Mouse (Mus musculus): Measurements from ENCODE around the gene Gulp1.

Gulp1 gene

GRCm38 (mm10) chr1:44551461-44552370, at the start of gene Gulp1:
Gene Gulp1, plus strand, starts transcription at chr1:44551511.
- DNase-seq (ENCODE audit: low read depth, low spot score): peak; percentile 78

DNA sequence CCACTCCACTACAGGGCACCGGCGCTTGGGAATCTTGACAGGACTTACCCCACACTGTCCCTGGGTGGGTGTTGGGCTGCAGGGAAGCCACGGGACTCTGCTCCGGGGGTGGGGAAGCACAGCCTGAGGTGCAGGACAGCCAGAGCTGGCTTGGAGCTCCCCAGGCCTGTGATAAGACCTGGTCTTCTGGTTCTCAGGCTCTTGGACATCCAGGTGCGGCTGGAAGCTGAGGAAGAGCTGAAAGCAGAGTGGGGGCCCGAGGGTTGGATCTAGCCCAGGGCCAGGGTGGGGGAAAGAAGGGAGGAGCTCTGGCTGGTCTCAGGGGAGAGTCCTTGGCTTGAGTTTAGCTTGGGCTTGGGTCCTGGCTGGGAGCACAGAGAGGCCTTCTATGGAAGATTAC, 1.1 kb upstream of the Gulp1 start:
- no peak for DNase-seq (ENCODE audit: low read depth, low spot score)

DNA sequence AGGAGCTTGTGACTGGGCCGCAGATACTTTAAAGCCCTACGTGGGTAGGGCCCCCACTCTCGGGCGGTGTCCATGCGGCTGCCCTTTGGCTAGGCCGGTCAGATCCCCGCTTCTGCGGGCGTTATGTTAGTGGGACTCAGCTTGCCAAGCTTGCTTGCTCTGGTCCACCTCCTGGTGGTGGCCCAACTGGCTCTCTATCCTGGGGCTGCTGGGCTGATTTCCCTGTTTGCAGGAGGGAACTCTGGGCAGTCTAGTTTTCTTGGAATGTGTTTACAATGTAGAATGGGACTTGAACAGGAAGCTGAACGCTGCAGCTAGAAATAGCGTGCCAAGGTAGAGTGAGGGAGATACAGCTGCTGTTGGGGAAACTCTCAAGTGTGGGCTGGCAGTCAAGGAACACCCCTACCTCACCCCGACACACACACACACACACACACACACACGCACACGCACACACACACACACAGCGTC, 1.1 kb downstream of the Gulp1 start:
- DNase-seq (ENCODE audit: low read depth, low spot score): peak; percentile 17

DNA sequence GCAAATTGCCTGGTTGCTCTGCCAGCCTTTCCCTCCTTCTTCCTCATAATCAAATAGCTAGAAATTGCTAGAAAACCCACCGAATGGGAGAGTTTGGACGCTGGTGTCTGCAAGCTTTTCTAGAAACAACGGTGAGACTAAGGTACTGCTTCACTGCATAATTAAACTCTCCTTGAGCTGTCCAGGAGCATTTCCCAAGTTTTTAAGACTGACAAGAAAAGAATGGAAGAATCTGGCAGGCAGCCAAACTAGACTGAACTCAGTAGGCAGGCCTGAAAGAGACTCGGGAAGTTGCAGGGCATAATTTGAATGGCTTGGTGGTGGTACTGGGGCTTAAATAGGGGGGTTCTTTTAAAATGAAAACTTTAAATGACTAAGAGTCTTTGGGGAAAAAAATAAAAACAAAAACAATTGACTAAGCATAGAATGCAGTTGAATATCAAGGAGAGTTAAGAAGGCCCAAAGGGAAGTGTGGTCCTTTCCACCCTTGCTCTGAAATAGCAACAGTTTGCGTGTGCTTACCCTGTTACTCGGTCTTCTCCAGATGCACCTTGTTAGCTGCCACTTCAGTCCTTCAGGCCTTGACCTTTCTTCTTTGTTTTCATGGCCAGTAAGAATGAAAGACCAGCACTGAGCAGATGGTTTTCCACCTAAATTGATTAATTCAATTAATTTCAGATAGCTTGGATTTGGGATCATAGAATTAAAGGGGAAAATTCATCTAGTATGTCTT, 2.0 kb downstream of the Gulp1 start:
- DNase-seq (ENCODE audit: low read depth, low spot score): no peak

DNA sequence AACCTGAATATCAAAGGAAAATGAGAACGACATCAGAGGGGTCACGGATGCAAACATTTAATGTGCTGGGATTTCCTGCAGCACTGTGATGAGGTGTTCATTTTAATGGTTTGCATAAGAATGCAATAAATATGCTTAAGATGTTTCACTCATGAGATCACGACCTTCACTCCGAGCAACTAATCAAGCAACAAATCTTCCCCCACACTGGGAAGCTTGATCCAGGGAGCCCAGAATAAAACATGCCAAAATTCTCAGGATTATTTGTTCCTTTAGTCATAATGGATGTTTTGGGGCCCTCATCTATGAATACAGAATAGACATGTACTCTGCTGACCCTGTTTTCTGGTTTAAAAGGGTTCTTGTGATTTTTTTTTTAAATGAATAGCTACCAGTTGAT, 16.1 kb downstream of the Gulp1 start:
- no peak for DNase-seq (ENCODE audit: low read depth, low spot score)

GRCm38 (mm10) chr1:44568296-44568695, 17.0 kb downstream of the Gulp1 start:
- peak; percentile 68 for DNase-seq (ENCODE audit: low read depth, low spot score)

GRCm38 (mm10) chr1:44576001-44576400, 24.7 kb downstream of the Gulp1 start:
- no peak for DNase-seq (ENCODE audit: low read depth, low spot score)

DNA sequence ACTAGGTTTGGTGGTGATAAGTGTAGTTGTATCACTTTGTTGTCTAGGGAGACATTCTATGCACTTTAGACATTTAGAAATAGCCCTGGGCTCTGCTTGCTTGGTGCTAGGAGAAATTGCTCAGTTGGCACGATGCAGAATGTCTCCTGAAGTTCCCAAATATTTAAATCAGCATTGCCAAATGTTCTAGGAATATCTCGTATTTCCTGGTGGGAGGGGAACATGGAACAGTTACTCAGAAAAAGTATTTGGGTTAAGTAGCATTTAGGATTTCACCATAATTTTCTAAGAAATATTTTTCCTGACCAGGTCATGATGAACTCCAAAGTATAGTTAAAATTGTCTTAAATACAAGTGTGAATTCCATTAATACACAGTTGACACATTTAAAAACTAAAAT, 25.3 kb downstream of the Gulp1 start:
- DNase-seq (ENCODE audit: low read depth, low spot score): no peak

DNA sequence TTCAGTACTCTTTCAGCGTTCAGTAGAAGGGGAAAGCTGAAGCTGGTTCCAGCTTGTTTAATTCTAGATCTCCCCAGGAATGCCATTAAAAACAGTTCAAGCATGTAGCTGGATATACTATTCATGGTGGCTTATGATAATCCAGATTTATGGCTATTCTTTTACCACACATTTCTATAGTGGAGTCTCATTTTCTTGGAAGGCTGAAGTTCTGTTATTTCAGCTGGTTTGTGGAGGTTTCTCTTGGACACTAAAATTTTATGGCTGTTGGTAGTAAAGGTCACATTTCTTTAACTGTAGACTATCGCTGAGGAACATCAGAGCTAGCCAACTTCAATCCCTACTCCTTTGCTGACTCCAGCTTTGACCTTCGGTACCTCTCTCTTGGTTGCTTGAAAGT, 29.1 kb downstream of the Gulp1 start:
- no peak for DNase-seq (ENCODE audit: low read depth, low spot score)

- no peak for DNase-seq (ENCODE audit: low read depth, low spot score)
These were observed 33.6 kb downstream of the Gulp1 start for GRCm38 (mm10) chr1:44584886-44585385.

DNA sequence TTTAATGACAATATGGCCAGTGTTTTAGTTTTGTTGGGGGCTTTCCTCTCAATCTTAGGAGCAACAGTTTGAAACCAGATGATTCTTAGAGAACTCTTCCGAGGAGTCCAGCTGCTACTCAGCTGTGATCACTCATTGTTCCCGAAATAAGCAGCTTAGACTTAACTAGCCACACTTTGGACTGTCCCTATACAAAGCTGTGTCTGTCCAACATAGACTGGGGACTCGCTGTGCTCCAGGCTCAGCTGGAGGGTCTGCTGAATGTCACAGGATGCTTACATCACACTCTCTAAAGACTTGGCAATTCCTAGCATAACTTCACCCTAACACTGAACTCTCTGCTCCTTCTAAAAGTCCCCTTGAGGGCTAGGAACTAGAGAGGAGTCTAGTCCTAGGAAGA, 40.4 kb downstream of the Gulp1 start:
- no peak for DNase-seq (ENCODE audit: low read depth, low spot score)

DNA sequence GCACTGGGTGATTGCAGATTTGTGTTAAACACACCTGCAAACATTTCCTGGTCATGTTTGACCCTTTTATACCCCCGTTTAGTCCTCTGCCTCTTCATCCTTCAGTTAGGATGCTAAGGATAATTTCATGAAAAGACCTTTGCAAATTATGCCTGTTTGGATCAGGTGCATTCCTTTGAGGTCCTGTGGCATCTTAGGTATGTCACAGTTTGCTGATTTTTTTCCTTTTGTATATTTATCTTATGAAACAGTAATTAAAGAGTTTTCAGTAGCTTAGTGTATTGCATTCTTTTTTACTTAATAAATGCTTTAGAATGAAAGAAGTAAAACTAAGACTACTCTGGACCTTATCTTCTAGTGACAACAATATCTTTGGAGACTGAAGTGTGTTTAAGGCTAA, 41.8 kb downstream of the Gulp1 start:
- DNase-seq (ENCODE audit: low read depth, low spot score): no peak

DNA sequence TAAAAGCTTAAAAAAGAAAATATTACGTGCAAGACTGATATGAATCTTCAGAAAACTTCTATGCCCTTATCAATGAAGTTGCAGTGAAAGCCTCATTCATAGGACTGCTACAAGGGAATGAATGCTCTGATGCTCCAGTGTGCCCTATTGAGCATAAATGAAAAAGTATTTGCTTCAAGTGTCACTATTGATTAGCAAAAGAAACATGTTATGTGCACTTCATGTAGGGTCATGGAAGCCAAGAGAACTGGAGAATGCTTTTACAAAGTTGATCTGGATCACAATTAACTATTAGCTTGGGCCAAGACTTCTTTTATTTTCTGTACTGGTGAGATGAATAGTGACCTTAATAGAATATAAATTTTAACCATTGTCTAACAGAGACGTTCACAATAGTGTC, 47.0 kb downstream of the Gulp1 start:
- DNase-seq (ENCODE audit: low read depth, low spot score): no peak

- peak; percentile 90 for DNase-seq (ENCODE audit: low read depth, low spot score)
These were observed 62.2 kb downstream of the Gulp1 start for GRCm38 (mm10) chr1:44613294-44614041.

GRCm38 (mm10) chr1:44618751-44619150, 67.4 kb downstream of the Gulp1 start:
- DNase-seq (ENCODE audit: low read depth, low spot score): no peak

DNA sequence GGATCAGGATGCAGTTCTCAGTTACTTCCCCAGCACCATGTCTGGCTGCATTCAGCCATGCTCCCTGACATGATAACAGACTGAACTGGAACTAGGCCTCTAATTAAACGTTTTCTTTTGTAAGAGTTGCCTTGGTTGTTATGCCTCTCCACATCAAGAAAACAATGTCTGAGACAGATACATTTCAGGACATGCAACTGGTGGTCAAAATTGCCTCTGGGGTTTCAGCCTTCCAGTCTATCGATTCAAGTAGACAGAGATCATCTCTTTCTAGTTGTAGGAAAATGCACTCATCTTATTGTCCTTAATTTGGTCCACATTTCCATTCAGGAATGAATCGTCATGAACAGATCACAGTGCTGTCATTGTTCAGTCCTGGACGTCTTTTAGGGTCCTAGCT, 83.2 kb downstream of the Gulp1 start:
- DNase-seq (ENCODE audit: low read depth, low spot score): no peak

DNA sequence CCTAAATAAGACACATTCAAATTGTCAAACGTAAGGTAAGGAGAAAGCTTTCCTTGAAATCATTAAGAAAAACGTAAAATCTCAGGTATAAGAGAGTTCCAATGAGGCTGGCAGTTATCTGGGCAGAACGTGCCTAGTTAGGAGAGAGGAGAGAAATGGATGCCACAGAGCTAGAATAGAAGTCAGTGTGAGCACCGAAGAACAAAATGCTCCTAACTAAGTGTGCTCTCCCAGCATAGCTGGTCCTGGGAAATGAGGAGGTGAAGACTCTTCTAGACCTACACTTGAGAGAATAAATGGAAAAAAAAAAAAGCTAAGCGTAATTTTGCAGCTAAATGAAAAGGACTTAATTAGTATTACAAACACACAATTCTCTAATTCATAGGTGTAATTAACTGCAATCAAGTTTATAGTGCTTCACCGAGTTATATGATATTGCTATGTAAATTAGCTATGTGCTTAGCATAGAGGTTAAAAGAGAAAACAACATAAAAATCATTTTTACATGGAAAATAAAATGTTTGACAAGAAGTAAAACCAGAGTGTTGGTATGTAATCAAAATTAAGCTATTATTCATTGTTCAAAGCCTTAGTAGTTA, 94.5 kb downstream of the Gulp1 start:
- no peak for DNase-seq (ENCODE audit: low read depth, low spot score)

DNA sequence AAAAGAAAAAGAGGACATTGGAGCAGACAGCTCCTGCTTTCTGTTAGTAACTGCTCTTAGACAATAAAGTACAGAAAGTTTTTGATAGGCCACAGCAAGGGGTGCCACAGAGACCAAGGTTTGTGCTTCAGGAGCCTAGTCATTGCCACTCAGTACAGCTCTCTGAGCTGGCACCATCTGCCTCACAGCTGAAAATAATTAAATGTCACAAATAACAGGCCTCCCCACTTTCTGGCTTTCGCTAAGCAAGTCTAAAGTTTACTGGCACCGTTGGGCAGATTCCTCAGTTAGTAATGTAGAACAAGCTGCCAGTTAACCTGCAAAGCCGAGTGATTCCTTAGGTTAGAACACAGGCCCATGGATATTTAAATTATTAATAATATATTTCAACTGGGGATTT, 127.7 kb downstream of the Gulp1 start:
- no peak for DNase-seq (ENCODE audit: low read depth, low spot score)

DNA sequence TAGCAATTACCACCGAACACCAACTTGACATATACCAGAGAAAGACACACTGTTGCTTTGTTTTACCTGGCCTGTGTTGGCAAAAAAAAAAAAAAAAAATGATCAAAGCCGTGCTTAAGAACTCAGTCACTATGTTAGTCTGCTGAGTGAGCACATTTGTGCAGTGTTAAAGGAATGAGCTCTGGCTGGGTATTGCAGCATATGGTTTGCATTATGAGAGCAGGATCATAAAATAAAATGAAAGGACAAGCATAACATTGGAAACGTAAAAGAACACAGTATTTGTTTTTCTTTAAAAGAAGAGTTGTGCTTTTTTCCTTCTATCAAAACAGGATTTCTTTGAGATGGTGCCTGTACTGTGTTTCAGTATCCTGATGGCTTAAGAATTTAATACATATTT, 128.1 kb downstream of the Gulp1 start:
- no peak for DNase-seq (ENCODE audit: low read depth, low spot score)

DNA sequence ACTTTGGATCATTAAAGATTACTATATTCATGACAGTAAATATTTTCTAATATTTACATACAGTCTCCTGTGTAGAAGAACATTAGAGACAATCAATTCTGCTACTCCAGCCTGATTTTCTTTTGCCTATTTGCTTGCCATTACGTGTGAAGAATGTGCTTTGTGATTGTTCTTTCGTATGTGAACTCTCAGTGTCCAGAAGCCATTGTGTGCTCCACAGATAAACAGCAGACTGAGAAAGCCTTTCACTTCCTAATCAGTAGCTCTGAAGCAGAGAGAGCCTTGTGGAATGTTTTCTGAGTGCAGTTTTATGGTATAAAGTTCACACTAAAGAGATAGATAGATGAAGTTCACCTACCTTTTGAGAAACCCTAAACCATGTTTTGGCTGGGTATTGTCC, 131.2 kb downstream of the Gulp1 start:
- no peak for DNase-seq (ENCODE audit: low read depth, low spot score)

DNA sequence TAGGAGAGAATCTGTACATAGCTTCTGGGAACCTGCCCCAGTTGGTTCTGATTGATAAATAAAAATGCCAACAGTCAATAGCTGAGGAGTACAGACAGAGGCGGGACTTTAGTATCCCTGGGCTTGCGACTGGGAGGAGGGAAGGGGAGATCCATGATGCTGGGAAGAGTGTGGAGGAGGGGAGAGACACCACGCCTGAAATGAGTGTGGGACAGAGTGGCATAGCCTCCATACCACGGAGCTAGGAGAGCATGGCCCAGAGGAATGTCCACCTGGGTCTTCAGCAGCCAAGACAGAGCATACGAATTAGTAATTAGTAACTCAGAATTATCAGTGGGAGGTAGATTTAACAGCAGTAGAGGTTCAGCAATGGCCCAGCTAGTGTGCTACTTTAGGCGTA, 132.4 kb downstream of the Gulp1 start:
- DNase-seq (ENCODE audit: low read depth, low spot score): no peak
